Mouse (Mus musculus) megakaryocyte, embryonic 14.5 days (primary cell): ENCODE data around the gene Zfp217.

ENCODE experiments used
- FLI1 ChIP-seq: IDR thresholded peaks from 2 replicates; pipeline ENCODE4 v1.6.1; 2012; ENCODE audit warnings: low read length, inconsistent platforms, mixed read lengths
- GATA1 ChIP-seq: IDR thresholded peaks from 3 replicates; pipeline ENCODE4 v1.6.1; 2012; ENCODE audit warnings: mixed read lengths, low read length, inconsistent platforms, borderline replicate concordance

DNA sequence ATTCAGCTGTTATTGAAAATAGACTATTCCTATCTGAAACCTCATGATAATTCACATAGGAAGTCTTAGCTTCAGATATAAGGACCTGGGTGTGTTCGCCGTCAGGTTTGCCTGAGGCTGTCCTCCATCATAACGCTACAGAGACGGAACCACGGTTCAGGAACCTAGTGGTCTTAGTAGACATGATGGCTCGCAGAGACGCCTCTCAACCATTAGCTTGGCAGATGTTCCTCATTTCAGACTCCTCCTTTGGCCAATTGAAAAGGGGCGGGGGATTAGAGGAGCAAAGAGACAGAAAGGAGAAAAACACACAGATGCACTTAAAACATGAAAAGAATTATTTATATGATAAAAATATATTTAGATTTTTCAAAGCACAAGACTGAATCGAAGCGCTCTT lies 69.9 kb downstream of the Zfp217 start:
- TF ChIP-seq GATA1 (no peak), FLI1 (no peak)
